Mouse (Mus musculus) retina, postnatal 1 day (tissue): Measurements from ENCODE around the gene Crk.
"Not testable (repeated sequence)": the region's sequence is repeated elsewhere in the genome, so short reads cannot be mapped to it uniquely, and the experiment has no call there.

Experiments used
- DNase-seq: peaks from one replicate; pipeline ENCODE4 v3.0.0-alpha.2; 2012

The Crk gene

GRCm38 (mm10) chr11:75689977-75690376 lies 10.9 kb downstream of the Crk start:
- DNase-seq, result no peak

- no peak for DNase-seq
Measured at GRCm38 (mm10) chr11:75691047-75691446, 12.0 kb downstream of the Crk start.

GRCm38 (mm10) chr11:75693570-75693969 lies 14.5 kb downstream of the Crk start:
- DNase-seq, result no peak

- not testable (repeated sequence) for DNase-seq
Measured at GRCm38 (mm10) chr11:75697464-75697863, 18.4 kb downstream of the Crk start.

GRCm38 (mm10) chr11:75700557-75700956 lies 21.5 kb downstream of the Crk start:
- no peak for DNase-seq

GRCm38 (mm10) chr11:75702761-75703160 lies 23.7 kb downstream of the Crk start:
- DNase-seq, result no peak

GRCm38 (mm10) chr11:75703748-75704147 lies 24.7 kb downstream of the Crk start:
- DNase-seq, result no peak

- peak; percentile 51 for DNase-seq
Measured at GRCm38 (mm10) chr11:75713949-75714348, 34.9 kb downstream of the Crk start.

GRCm38 (mm10) chr11:75715556-75715955 lies 36.5 kb downstream of the Crk start:
- DNase-seq, result peak; percentile 17

- DNase-seq, result no peak
Measured at GRCm38 (mm10) chr11:75716661-75717325, 37.7 kb downstream of the Crk start.

- no peak for DNase-seq
Measured at GRCm38 (mm10) chr11:75722339-75722738, 43.3 kb downstream of the Crk start.

GRCm38 (mm10) chr11:75727168-75727567 lies 48.1 kb downstream of the Crk start:
- DNase-seq, result no peak

- DNase-seq, result not testable (repeated sequence)
Measured at GRCm38 (mm10) chr11:75727659-75728058, 48.6 kb downstream of the Crk start.

- DNase-seq, result peak; percentile 98
Measured at GRCm38 (mm10) chr11:75732434-75733226, 53.6 kb downstream of the Crk start, which contains the start of gene Ywhae. Gene Ywhae (plus strand): TSS chr11:75732869.

GRCm38 (mm10) chr11:75733227-75733940 lies 54.3 kb downstream of the Crk start:
- no peak for DNase-seq

- no peak for DNase-seq
Measured at GRCm38 (mm10) chr11:75735462-75736252, 56.6 kb downstream of the Crk start.

GRCm38 (mm10) chr11:75736978-75737377 lies 57.9 kb downstream of the Crk start:
- no peak for DNase-seq

- DNase-seq, result no peak
Measured at GRCm38 (mm10) chr11:75737806-75738476, 58.9 kb downstream of the Crk start.

GRCm38 (mm10) chr11:75738477-75738821 lies 59.4 kb downstream of the Crk start:
- DNase-seq, result no peak

GRCm38 (mm10) chr11:75740204-75740603 lies 61.1 kb downstream of the Crk start:
- DNase-seq, result no peak

- DNase-seq, result no peak
Measured at GRCm38 (mm10) chr11:75741615-75742014, 62.6 kb downstream of the Crk start.

- DNase-seq, result no peak
Measured at GRCm38 (mm10) chr11:75744761-75745160, 65.7 kb downstream of the Crk start.
